Mouse (Mus musculus) intestine, embryonic 14.5 days (tissue): ENCODE data around the gene Cox8a. TPM values are rescaled to one million over a fixed set of nuclear protein-coding genes. Genes with fewer than 3 reads are reported as not detected.

Source experiments
- ATAC-seq: fragments of 200-750 bp; cut with Nextera tagmentation; replicated peaks from 2 replicates; pipeline ENCODE4 v1.8.0; 2017; ENCODE audit warnings: low read depth, moderate number of reproducible peaks, moderate TSS enrichment, moderate library complexity; ENCODE audit not compliant: low FRiP score, low TSS enrichment
- DNase-seq: peaks from one replicate; pipeline ENCODE4 v3.0.0-alpha.2; 2018; ENCODE audit warnings: low spot score
- H3K27ac ChIP-seq: fragments of 300-500 bp; sonication (generic); 2 replicates; pipeline ENCODE4 v1.5.1; 2014; ENCODE audit warnings: low read depth, mild to moderate bottlenecking, control low read depth
- H3K27me3 ChIP-seq: fragments of 300-500 bp; sonication (generic); replicated peaks from 2 replicates; pipeline ENCODE4 v1.6.1; 2014; ENCODE audit warnings: low read length, control low read depth; ENCODE audit not compliant: control insufficient read depth, insufficient read depth
- H3K36me3 ChIP-seq: fragments of 300-500 bp; sonication (generic); 2 replicates; pipeline ENCODE4 v1.6.1; 2014; ENCODE audit warnings: low read length, control low read depth; ENCODE audit not compliant: control insufficient read depth, insufficient read depth
- H3K4me1 ChIP-seq: fragments of 300-500 bp; sonication (generic); replicated peaks from 2 replicates; pipeline ENCODE4 v1.6.1; 2014; ENCODE audit warnings: low read length, control low read depth, mixed read lengths; ENCODE audit not compliant: control insufficient read depth, insufficient read depth
- H3K4me2 ChIP-seq: fragments of 300-500 bp; sonication (generic); 2 replicates; pipeline ENCODE4 v1.6.1; 2014; ENCODE audit warnings: low read length
- H3K4me3 ChIP-seq: fragments of 300-500 bp; sonication (generic); 2 replicates; pipeline ENCODE4 v1.5.1; 2014; ENCODE audit warnings: low read depth, low read length, control low read depth, mixed read lengths
- H3K9ac ChIP-seq: fragments of 300-500 bp; sonication (generic); 2 replicates; pipeline ENCODE4 v1.6.1; 2014; ENCODE audit warnings: mild to moderate bottlenecking, low read length
- H3K9me3 ChIP-seq: fragments of 300-500 bp; sonication (generic); 2 replicates; pipeline ENCODE4 v1.6.1; 2016; ENCODE audit warnings: low read length, control low read depth; ENCODE audit not compliant: control insufficient read depth
- WGBS: fragments of 180-500 bp; shearing (Covaris S2); extraction: QIAGEN DNeasy Blood & Tissue Kit; methylation state at CpG from one replicate; pipeline ENCODE4 v1.1.7; 2014; 5-methylcytosine and 5-hydroxymethylcytosine counted together
- polyA plus RNA-seq: library from polyadenylated mRNA; unstranded; fragments of >200 nt; fragmentation: Nextera tagmentation; extraction: Ambion mirVana; gene quantifications from 2 replicates; pipeline ENCODE4 v1.2.1, GENCODE M21; 2014

The Cox8a gene
- polyA plus RNA-seq, 1 experiment from 2014 or later = 1,347 TPM

DNA sequence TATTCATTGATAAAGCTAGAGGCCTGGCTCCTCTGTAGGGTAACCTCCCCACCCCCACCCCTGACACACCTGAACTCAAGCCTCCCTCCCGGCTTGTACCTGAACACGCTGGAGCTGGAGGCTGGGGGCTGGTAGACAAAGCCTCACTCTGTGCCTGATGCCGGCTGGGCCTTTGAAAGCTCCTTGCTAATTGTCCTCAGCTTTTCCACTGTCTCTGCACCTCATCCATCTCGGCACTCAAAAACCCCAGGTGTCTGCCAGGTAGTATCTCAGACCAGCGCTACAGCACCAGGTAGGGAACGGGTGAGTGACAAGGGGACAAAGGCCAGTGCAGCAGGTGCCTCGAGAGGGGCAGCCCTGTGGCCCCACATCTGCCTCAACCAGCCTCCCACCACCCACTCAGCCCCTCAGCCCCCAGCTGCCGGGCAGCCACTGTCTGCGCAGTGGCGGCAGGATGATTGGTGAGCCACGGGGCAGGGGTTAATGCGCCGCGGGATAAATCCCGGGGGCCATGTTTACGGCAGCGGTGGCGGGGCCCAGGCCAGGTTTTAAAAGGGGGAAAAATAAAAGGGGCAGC lies 31.6 kb downstream of the Cox8a start:
- H3K9me3 ChIP-seq = no peaks in the 10 kb centered on the region
- H3K4me3 ChIP-seq = no peak overlapping the region
- no peak overlapping the region for H3K27ac ChIP-seq
- no peaks in the 10 kb centered on the region for H3K27me3 ChIP-seq
- DNase-seq (peak; percentile 57), ATAC-seq (no peak)
- WGBS = 8% methylated on average over 18 of the region's 18 CpGs
- peak overlapping the region; percentile 20 for H3K4me2 ChIP-seq
- H3K4me1 ChIP-seq = peaks cover 22% of the 10 kb centered on the region
- no peak overlapping the region for H3K9ac ChIP-seq
- no peaks in the 10 kb centered on the region for H3K36me3 ChIP-seq

DNA sequence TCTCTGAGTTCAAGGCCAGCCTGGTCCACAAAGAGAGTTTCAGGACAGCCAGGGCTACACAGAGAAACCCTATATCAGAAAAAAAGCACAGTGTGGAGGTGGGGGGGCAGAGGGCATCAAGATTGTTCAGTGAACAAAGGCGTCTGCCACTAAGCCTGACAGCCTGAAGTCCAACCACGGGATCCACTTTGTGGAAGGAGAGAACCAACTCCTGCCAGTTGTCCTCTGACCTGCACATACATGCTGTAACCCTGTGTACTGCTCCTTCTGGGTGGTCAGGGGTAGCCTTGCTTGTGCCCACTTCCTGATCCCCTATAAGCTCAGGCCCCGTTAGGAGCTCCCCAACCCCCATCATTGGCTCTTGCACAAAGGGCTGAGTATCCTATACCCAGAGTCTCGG lies 32.4 kb downstream of the Cox8a start:
- H3K36me3 ChIP-seq = no peaks in the 10 kb centered on the region
- no peak overlapping the region for H3K4me3 ChIP-seq
- no peak overlapping the region for H3K27ac ChIP-seq
- DNase-seq = no peak
- no peak for ATAC-seq
- H3K4me1 ChIP-seq = peaks cover 22% of the 10 kb centered on the region
- H3K27me3 ChIP-seq = no peaks in the 10 kb centered on the region
- no peaks in the 10 kb centered on the region for H3K9me3 ChIP-seq
- H3K9ac ChIP-seq = no peak overlapping the region
- 52% methylated on average over 4 of the region's 4 CpGs for WGBS
- no peak overlapping the region; the same call in 1 of the 2 replicates for H3K4me2 ChIP-seq

DNA sequence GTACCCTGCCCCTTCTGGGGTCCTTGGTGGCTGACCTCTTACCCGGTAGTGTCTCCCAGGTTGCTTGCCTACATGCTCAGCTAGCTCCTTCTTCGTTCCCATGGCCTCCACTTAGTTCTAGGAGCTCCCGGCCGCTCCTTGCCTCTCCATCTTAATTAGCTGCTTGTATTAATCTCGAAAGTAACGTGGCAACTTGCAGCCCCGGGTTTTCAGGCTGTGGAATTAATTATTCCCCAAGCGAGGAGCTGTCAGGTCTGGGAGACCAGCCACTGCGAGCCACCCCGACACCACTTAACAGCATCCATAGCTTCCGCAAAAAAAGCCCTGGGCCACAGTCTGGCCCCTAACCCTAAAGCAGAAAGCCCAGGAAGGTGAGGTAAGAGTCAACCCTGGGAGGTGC lies 34.0 kb downstream of the Cox8a start:
- H3K27ac ChIP-seq = no peak overlapping the region
- no peaks in the 10 kb centered on the region for H3K9me3 ChIP-seq
- H3K27me3 ChIP-seq = no peaks in the 10 kb centered on the region
- DNase-seq (no peak), ATAC-seq (no peak)
- no peak overlapping the region for H3K9ac ChIP-seq
- no peak overlapping the region for H3K4me2 ChIP-seq
- no peak overlapping the region for H3K4me3 ChIP-seq
- H3K4me1 ChIP-seq = peaks cover 22% of the 10 kb centered on the region
- no peaks in the 10 kb centered on the region for H3K36me3 ChIP-seq
- whole genome bisulfite sequencing = 64% methylated on average over 11 of the region's 11 CpGs

GRCm38 (mm10) chr19:7182273-7182949 lies 35.0 kb downstream of the Cox8a start:
- Histone ChIP-seq H3K27ac (no peak overlapping the region), H3K4me2 (peak overlapping the region; percentile 32), H3K4me1 (peaks cover 22% of the 10 kb centered on the region), H3K4me3 (no peak overlapping the region), H3K36me3 (no peaks in the 10 kb centered on the region), H3K27me3 (no peaks in the 10 kb centered on the region), H3K9ac (no peak overlapping the region), H3K9me3 (no peaks in the 10 kb centered on the region)
- ATAC-seq = peak; percentile 43; the same call in 1 of the 2 replicates
- WGBS = 12% methylated on average over 23 of the region's 23 CpGs
- DNase-seq = peak; percentile 63

- H3K4me1 ChIP-seq = peaks cover 22% of the 10 kb centered on the region
- no peaks in the 10 kb centered on the region for H3K36me3 ChIP-seq
- whole genome bisulfite sequencing = 51% methylated on average over 7 of the region's 7 CpGs
- no peak overlapping the region for H3K9ac ChIP-seq
- H3K27me3 ChIP-seq = no peaks in the 10 kb centered on the region
- no peaks in the 10 kb centered on the region for H3K9me3 ChIP-seq
- ATAC-seq (no peak), DNase-seq (no peak)
- no peak overlapping the region for H3K27ac ChIP-seq
- H3K4me3 ChIP-seq = no peak overlapping the region
- no peak overlapping the region for H3K4me2 ChIP-seq
These were observed 35.9 kb downstream of the Cox8a start for GRCm38 (mm10) chr19:7181496-7181895.

DNA sequence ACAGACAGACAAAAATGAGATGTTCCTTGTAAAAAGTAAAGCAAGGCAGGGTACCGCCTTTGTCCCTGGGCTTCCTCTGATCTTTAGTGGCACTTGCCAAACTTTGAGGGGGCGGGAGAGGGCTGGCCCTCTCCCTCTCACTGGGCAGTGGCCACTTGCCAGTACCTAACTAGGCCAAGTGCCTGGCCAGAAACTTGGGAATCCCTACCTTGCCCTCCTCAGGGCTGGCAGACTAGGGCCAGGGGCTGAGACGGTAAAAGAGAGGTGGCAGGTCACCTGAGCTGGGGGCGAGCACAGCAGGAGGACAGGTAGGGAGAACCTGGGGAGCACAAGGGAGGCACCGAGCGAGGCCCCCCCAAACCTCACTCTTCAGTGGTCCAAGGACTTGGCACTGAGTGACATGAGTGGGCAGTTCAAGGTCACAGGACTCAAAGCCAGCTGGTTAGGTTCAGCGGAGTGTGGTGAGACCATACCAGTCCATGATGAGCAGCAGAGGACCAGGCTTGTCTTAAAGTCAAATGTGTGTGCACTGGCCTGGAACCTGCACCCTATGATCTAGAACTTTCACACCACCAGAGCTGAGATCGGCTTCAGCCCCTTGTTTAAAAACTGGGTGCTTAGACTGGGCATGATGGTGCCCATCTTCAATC lies 36.5 kb downstream of the Cox8a start:
- no peaks in the 10 kb centered on the region for H3K9me3 ChIP-seq
- DNase-seq (no peak), ATAC-seq (no peak)
- 83% methylated on average over 8 of the region's 8 CpGs for WGBS
- no peak overlapping the region for H3K9ac ChIP-seq
- no peak overlapping the region for H3K27ac ChIP-seq
- no peak overlapping the region for H3K4me3 ChIP-seq
- H3K4me2 ChIP-seq = no peak overlapping the region
- no peaks in the 10 kb centered on the region for H3K36me3 ChIP-seq
- H3K4me1 ChIP-seq = peaks cover 21% of the 10 kb centered on the region
- H3K27me3 ChIP-seq = no peaks in the 10 kb centered on the region

DNA sequence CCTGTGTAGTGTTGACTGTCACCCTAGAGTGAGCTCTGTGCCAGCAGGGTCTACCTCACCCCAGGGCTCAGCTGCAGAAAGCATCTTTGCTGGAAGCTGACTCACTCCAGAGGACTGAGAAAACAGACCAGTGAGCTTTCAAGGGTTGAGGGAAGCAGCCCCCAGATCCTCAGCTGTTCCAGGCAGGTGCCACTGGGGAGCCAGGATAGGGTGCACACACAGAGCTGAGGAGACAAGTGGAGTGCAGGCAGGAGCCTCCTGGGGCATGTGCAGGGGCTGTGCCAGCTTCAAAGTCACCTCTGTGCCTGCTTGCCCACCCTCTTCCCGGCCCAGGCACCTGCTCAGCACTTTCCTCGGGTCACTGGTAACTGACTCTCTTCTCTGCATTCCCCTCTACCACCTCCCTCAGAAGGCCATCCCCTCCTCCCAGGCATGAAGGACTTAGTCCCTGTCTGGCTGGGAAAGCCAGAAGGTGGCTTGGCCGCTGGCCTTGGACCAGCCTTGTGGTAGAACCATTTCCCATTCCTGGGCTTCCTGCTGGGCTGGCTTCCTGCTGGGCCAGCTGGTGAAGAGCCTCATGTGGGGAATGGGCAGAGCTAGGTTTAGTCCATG lies 38.5 kb downstream of the Cox8a start:
- Histone ChIP-seq H3K4me3 (no peak overlapping the region), H3K4me1 (peaks cover 16% of the 10 kb centered on the region), H3K9ac (no peak overlapping the region), H3K27ac (no peak overlapping the region), H3K27me3 (no peaks in the 10 kb centered on the region), H3K9me3 (no peaks in the 10 kb centered on the region), H3K36me3 (no peaks in the 10 kb centered on the region), H3K4me2 (no peak overlapping the region)
- ATAC-seq (no peak), DNase-seq (no peak)
- WGBS = 65% methylated on average over 3 of the region's 3 CpGs

DNA sequence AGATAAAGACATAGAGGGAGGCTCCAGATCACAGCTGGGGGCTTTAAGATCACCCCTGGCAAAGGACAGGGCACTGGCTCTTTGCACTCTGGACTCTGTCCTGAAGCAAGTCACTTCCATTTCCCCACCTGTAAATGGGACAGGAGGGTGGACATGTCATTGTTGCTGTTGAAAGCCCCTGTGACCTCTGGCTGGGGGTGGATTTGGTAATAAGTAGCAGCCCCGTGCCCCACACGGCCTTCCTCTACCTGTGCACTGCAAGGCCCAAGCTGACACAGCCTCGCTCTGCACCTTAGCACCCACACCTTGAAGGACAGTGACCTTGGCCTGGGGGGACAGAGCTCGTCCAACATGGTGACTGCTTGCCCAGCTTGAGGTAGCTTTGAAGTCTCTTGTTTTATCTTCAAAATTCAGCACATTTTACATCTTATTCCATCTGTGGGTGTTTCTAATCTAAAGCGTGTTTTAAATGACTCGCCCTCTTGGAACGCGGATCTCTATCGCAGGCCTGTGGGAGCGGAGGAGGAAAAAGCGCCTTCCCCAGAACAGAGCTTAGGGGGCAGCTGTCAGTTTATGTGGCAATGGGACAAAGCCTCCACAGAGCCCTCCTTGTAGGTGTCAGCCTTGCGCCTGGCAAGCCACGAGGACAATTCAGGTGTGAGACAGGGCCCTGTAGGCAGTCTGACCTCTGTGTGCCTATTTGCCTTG lies 39.5 kb downstream of the Cox8a start:
- Histone ChIP-seq H3K4me3 (no peak overlapping the region), H3K36me3 (no peaks in the 10 kb centered on the region), H3K27me3 (no peaks in the 10 kb centered on the region), H3K9ac (no peak overlapping the region), H3K4me1 (peaks cover 16% of the 10 kb centered on the region), H3K9me3 (no peaks in the 10 kb centered on the region), H3K27ac (no peak overlapping the region), H3K4me2 (no peak overlapping the region)
- 48% methylated on average over 13 of the region's 13 CpGs for WGBS
- ATAC-seq = no peak
- no peak for DNase-seq
